Mouse (Mus musculus) kidney, adult 11 months (tissue): Measurements from ENCODE around the gene Hoxc5.

Experiments
- DNase-seq: peaks from one replicate; pipeline ENCODE4 v3.0.0; 2022

The Hoxc5 gene

DNA sequence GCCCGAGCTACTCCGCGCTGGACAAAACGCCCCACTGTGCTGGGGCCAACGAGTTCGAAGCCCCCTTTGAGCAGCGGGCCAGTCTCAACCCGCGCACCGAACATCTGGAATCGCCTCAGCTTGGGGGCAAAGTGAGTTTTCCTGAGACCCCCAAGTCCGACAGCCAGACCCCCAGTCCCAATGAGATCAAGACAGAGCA is at the start of gene Hoxc5:
Gene Hoxc5, plus strand, starts transcription at position 132 of the 199 bp plus-strand sequence.
- DNase-seq: no peak

DNA sequence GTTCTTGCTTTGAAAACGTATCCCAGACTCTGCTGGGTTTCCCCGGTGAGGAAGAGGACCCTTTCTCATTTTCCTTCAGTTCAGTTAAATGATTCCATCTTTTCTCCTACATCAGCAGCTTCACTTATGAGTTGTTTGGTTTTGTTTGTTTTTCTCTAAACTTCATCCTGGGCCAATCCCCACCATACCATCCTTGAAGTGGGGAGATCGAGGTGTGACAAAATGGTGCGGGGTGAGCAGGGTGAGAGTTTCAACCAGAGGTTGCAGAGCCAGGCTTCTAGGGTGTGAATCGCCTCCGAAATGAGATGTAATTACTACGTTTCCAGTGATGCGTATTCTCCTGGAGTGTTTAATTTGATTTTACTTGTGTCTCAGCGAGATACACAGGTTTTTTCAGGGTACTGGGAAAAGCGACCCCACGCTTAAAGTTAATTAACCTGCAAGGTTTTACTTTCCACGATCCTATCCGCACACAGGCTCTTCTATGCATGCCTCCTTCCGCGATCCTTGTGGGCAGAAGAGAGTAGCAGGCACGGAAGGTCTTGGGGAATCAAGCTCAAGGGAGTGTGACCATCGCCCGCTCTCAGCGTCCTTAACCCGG is 49.2 kb upstream of the Hoxc5 start:
- no peak for DNase-seq

DNA sequence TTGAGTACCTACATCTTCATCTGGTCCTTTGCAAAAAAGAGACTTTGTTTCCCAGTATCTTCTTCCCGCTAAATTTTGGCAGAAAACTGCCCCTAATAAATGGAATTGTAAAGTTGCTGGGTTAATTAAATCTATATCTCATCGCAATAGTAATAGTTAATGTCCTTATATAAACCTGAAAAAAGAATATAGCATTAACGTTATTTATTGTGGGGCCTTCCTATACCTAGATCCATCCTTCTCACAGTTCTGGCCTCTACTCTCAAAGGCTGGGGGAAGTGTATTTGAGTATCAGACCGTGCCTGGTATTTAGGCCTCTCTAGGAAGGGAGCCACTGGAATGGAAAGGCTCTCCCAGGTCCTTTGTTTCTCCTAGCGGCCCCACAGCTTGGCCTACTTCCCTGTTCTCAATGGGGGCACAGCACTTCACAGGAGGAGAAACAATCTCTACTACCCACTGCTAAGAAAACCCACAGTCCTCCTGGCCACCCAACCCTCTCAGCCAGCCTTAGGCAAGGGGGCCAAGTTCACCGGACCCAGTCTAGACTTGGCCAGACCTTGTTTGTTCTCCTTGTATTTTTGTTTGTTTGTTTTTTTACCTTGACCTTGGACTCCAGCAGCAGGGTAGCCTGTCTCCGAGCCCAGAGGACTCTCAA is 48.5 kb upstream of the Hoxc5 start:
- DNase-seq: no peak

DNA sequence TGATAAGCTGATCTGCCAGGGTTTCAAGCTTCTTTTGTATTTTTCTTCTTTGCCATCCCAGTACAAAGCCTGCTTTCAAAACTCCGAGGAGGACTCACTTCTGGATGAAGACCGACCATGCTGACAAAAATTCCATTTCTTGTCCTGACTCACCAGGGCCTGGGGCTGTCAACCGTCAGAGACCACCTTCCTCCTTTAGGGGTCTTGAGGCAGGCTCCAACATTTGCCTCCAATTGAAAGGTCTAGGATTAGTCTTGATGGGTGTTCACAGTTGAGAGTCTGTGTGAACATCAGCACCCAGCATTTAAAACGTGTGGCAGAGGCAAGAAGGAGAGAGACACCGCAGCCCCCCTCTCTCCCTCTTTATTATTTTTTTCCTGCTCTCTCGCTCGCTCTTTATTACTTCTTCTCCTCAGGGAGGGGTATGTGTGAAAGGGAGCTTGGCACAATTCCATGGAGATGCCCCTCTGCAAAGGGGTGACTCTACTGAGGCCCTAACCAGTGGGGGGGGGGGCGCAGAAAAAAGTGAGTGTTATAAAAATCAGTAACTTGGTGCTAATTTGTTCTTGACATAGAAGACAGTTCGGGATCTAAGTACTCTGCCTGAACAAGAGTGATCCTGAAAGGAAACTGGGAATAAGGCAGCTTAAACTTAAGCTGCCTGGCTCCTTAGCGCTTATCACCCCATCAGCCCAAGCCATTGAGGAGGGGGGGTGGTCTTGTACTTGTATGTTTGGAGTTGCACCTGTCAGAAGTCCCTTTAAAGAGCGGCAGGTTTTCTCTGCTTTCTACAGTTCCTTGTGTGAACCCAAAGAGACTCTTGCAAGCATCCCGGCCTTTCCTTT is 47.7 kb upstream of the Hoxc5 start:
- DNase-seq: no peak

DNA sequence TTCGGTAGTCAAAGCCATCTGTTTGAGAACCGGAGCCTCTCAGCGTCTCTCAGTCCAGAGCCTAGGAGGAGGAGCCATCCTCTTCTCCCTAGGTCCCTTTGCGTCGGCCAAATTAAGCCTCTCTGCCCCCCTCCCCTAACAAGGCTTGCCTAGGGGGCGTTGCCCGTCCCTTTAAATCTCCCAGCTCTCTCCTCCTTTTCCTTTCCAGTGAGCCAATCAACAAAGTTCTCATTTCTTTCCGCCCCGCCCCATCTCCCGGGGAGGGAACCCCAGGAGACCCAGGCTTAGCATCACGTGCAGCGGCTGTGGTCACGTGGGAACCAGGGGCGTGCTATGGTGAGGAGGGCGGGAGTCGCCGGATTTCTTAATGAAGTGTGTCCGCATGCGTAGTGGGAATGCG is 46.6 kb upstream of the Hoxc5 start:
- DNase-seq: peak; percentile 54

DNA sequence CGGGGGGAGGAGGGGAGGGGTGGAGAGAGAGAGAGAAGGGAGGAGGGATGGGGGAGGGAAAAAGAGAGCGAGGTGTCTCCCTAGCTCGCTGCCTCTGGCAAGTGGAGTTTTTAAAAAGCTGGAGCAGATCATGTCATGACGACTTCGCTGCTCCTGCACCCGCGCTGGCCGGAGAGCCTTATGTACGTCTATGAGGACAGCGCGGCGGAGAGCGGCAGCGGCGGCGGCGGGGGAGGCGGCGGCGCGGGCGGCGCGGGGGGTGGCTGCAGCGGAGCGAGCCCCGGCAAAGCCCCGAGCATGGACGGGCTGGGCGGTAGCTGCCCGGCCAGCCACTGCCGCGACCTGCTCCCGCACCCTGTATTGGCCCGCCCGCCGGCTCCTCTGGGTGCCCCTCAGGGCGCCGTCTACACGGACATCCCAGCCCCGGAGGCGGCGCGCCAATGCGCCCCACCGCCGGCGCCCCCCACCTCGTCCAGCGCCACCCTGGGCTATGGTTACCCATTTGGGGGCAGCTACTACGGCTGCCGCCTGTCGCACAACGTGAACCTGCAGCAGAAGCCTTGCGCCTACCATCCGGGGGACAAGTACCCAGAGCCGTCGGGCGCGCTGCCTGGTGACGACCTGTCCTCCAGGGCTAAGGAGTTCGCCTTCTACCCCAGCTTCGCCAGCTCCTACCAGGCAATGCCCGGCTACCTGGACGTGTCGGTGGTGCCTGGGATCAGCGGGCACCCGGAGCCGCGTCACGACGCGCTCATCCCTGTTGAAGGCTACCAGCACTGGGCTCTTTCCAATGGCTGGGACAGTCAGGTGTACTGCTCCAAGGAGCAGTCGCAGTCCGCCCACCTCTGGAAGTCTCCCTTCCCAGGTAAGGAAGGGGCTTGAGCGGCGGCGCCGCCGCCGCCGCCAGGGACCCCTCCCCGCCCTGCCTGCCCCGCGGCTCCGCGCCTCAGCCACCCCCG is 45.9 kb upstream of the Hoxc5 start, which contains the start of gene Hoxc13:
Gene Hoxc13, plus strand, starts transcription at position 51 of the 959 bp plus-strand sequence.
- DNase-seq: no peak

DNA sequence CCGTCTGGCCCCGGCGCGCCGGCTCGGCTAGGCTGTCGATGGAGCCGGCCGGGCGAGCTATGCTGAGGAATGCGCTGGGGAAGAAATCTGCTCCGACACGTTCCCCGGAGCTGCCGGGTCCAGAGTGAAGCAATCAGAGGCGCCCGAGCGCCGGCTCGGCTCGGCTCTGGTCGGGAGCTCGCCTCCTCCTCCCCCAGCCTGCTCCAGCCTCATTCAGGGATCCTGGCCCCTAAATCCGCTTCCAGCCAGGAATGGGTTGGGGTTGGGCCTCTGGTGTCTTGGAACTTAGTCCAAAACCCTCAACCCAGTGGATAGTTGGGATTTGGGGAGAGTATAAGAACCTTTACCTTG is 45.3 kb upstream of the Hoxc5 start:
- no peak for DNase-seq

DNA sequence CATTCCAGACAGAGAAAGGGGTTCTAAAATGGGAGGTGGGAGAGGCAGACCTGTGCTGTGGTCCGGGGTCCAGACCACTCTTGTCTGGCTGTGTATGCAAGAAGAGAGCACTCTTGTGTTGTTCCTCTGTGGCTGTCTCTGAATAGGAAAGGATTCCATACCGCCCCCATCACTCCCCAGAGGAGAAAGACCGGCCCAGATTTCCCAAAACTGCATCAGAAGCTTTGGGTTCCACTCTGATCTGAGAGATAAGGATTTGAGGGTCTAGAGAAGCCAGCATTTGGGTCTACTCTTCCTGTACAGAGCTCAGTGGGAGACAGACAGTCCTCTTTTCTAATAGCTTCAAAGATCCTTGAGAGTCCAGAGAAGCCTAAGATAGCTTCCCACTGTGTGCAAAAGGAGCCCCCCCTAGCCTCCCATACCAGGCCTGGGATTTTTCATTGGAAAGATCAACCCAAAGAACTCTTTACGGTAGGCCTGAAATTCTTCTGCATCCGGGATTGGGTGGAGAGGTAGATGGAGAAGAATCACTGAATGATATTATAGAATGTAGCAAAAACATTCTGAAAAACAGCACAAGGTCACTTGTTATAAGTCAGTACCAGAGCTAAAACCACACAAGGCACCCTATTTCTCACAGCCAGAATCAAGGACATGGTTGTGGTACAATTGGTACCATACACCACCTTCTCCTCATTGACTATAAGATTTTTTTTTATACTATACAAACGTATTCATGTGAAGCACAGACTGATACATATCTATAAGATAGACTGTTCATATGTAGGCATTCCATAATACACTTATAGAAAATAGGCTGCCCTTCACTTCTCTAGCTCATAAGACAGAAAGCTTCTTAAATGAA is 44.4 kb upstream of the Hoxc5 start:
- no peak for DNase-seq

DNA sequence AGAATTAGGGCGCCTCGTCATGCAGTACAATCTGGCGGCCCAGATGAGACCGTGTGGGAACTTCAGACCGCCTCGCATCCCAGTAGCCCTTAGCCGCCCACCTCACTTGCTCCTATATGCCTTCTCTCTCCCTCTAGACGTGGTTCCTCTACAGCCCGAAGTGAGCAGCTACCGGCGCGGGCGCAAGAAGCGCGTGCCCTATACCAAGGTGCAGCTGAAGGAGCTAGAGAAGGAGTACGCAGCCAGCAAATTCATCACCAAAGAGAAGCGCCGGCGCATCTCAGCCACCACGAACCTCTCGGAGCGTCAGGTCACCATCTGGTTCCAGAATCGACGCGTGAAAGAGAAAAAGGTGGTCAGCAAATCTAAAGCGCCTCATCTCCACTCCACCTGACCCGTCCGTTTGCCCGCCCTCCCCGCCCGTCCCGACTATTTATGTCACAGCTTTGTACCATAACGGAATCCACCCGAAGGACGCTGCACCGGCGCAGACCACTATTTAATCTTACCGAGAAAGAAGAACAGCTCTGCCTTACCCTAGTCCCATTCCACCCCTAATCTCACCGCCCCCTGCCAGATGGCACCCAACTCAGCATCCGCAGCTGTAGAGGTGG is 40.1 kb upstream of the Hoxc5 start:
- no peak for DNase-seq

DNA sequence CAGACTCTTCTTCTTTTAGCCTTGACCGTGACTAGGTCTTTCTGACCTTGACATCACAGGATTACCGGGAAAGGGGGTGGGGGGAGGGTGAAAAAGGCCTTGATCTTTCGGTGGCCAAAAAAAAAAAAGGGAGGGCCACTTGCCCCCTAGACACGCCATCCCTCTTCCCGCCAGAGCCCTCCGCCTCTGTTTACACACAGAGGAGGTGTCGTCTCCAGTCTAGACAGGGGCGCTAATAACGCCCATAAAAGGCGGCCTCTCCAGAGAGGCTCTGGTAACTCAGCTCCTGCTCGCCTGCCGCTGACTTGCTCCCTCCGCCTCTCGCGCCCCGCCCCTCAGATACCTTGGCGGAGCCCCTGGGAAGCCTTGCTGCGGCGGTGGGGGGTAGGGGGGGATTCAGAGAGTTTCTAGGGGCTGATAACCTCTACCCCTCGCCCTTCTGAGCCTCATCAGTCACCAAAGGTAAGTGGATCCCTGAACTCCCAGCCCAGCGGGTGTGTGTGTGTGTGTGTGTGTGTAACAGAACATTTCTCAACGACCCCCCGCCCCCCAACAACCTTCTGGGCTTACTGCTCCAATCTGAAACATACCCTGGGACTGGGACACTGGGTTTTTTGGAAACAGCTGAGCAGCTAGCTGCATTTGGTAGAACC is 35.4 kb upstream of the Hoxc5 start:
- no peak for DNase-seq

DNA sequence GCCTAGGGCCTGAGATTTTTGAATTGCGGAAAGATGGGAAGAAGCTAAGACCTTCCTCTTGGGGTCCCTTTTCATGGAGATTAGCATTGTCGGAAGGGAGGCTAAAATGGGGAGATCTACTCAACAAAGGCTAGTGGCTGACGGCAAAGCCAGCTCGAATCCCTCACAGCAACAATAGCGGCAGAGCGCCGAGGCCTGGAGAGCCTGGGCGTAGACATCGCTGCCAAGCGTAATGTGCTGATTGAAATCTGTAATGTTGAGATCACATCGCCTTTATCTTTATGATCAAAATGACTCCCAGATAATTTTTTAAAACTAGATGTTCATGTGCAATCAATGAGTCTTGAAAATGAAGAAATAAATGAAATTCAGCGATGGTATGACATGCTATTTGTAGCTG is 32.8 kb upstream of the Hoxc5 start:
- DNase-seq: no peak

DNA sequence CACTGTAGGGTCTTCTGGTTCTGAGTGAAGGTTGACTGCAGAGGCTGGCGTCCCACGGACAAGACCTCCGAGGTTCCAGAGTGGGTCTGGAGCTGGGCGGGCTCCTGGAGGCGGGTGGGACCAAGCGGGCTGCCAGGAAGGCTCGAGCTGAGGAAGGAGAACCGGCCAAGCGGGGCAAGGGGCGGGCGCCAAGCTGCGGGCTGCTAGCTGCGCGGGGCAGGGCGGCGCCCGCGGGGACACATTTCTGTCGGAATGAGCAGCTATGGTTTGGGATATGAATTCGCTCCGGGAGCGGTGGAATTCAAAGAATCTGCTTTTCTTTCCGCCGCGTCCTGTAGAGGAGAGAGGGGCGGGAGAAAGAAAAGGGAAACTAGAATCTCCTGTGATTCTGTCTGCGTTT is 32.3 kb upstream of the Hoxc5 start:
- no peak for DNase-seq

DNA sequence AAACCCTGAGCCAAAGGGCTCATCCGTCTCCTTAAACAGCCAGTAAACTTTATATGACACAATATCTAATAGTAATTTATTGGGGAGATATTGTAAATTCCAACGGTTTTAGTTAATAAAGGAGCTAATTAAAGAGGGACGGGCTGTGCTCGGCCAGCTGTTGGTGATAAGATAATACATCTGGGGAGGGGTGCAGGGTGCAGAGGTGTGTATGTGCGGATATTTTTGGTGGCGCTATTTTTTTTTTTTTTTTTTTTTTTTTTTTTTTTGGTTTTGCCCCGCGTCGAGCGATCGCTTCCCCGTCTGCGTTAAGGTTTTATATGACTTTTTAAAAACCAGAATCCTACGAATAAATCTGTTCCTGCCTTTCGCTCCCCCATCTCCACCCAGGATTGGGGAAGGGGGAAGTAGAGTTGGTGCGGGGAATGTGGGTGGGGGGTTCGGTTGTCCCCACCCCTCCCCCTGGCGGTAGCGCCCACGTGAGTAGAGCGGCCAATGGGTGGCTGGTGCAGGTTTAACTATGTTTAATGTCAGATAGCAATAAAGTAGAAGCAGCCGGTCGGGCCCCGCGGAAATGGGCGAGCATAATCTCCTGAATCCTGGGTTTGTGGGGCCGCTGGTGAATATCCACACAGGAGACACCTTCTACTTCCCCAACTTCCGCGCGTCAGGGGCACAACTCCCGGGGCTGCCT is 30.8 kb upstream of the Hoxc5 start, which contains the start of gene Hoxc12:
Gene Hoxc12, plus strand, starts transcription at position 479 of the 694 bp plus-strand sequence.
- no peak for DNase-seq

DNA sequence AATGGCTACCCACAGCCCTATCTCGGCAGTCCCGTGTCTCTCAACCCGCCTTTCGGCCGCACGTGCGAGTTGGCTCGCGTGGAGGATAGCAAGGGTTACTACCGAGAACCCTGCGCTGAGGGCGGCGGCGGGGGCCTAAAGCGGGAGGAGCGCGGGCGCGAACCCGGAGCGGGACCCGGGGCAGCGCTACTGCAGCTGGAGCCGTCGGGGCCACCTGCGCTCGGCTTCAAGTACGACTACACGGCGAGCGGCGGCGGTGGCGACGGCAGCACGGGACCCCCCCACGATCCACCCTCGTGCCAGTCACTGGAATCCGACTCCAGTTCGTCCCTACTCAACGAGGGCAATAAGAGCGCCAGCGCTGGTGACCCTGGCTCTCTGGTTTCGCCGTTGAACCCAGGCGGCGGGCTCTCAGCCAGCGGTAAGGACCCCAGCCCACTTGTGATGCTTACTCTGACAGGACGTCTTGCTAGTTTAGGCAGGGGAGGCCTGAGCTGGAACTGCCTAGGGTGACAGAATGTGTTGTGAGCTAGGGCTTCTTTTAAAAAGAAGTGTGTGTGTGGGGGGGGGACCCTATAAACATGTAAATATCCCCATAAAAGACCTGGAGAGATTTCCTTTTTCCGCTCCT is 30.1 kb upstream of the Hoxc5 start:
- no peak for DNase-seq

DNA sequence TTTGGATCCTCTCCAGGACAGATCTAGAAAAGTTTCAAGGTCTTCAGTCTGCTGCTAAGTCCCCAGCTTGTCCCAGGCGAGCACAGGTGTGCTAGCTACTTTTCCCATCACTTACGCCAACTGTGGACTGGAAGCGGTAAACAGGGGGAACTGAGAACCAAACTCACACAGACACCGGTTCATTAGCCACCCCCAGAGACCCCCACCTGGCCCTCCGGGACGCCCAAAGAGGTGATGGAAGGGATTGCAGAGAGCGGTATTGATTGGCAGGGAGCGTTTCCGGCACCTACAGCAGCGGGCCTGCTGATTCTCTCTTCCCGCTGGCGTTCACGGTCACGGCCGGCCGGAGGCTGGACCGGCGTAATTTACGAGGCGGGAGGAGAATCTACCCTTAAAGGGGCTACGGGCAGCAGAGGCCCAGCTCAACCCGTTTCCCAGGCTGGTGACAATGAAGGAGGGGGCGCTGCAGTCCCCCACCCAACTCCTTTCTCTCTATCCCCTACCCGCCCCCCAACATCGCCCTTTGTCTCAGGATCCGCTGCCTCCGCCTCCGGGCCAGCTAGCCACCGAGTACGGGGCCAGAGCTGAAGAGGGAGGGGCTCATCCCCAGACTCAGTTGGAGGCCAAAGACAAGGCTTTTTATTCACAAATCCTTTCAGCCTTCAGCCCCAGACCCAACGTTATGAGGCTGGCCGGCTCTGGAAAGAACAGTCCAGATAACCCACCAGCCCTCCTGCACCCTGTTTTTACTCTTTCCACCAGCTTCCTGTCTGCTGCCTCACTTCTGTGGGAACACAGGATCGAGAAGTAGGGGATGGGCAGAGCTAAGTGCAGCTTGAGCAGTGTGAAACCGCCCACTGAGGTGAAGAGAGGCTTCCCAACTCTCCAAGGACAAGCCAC is 27.7 kb upstream of the Hoxc5 start:
- no peak for DNase-seq

DNA sequence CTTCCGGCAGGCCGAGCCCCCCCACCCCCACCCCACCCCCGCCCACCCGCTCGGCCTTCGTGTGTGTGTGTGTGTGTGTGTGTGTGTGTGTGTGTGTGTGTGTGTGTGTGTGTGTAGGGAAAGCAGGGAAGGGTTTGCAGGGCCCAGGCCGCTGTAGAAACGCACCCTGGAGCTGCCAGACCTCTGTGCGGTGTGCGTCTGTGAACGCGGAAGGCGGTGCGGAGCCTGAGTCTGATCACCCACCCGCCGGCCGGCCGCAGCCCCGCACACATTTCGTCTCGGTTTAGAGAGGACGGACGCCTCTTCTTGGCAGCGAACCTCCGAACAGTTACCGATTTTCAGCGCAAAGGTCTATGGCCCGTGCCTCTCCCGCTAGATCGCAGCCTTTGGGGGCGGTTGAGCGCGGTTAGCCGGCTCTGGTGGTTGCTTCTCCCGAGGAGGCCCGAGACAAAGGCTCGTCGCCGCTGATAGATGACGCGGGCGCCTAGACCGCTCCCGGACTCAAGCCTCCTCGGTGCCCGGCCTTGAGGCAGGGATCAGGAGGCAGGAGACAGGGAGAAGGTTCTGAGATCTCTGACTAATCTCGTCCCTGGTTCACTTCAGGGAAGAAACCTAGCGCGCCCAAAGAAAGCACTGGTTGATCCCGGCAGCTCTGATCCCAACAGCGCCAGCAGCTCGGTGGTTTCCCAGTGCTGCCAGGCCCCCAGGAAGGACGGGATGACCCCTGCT is 24.3 kb upstream of the Hoxc5 start:
- DNase-seq: no peak

DNA sequence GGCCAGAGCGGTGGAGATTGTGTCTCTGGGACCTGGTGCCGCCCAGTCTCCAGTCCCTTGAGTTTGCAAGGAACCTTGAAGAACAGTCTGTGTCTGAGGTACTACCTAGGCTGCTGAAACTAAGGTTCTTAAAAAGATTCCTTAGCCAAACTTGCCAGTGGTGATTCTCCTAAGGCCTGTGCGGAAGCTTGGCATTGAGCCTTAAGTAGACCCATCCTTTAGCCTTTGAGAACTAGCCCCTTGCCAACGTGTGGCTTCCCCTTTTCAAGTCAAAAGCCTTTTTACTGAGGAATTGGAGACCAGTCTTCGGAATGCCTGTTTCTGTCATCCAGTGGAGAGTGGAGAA is 23.8 kb upstream of the Hoxc5 start:
- no peak for DNase-seq
